ENCODE assay signal across 8 mouse cellular contexts in genomic region chr7:66300680-66301079, GRCm38 (mm10).
DNase-seq lines count a peak whose midpoint lies in the region; ATAC-seq and TF ChIP-seq lines count a peak whose summit lies in the region.

No protein-coding gene starts in this region.

- peaks cover 56% of the 10 kb centered on the region for H3K36me3 ChIP-seq in kidney, embryonic 15.5 days
- H3K36me3 ChIP-seq in liver, postnatal 0 days (replicated peaks; ENCODE audit: insufficient read depth, low read length) = peaks cover 34% of the 10 kb centered on the region

- no peak for TF ChIP-seq EP300 in liver, postnatal 0 days (IDR thresholded peaks at IDR 0.05; ENCODE audit: low read depth)

- DNase-seq in B cell, adult 2 months = peak; percentile 87 to 88
- peak; percentile 63 for DNase-seq in adrenal gland, adult 2 months
- DNase-seq in embryo, embryonic 10.5 days (ENCODE audit: low spot score) = peak; percentile 88
- DNase-seq in gastrocnemius, postnatal 4 days (ENCODE audit: low spot score in 2 of 2) = peak; percentile 74 to 81
- peak; percentile 90 for DNase-seq in liver, postnatal 0 days
- peak; percentile 94 for DNase-seq in testis, postnatal 10 days (ENCODE audit: low spot score)

- H3K9ac ChIP-seq in kidney, embryonic 15.5 days = no peak overlapping the region
- H3K9ac ChIP-seq in liver, postnatal 0 days (replicated peaks) = no peak overlapping the region

- TF ChIP-seq CTCF in liver, postnatal 0 days (IDR thresholded peaks at IDR 0.05; ENCODE audit: low read depth) = peak; percentile 97

- H3K4me3 ChIP-seq in kidney, embryonic 15.5 days (replicated peaks) = no peak overlapping the region
- H3K4me3 ChIP-seq in liver, postnatal 0 days (ENCODE audit: low read depth, low read length) = no peak overlapping the region

- WGBS in kidney, embryonic 15.5 days = 9% methylated on average over 5 of the region's 5 CpGs
- 15% methylated on average over 5 of the region's 5 CpGs for WGBS in liver, postnatal 0 days (ENCODE audit: insufficient replicate concordance)

- no peaks in the 10 kb centered on the region for H3K27me3 ChIP-seq in kidney, embryonic 15.5 days
- H3K27me3 ChIP-seq in liver, postnatal 0 days (ENCODE audit: insufficient read depth, low read length) = no peaks in the 10 kb centered on the region

- H3K9me3 ChIP-seq in kidney, embryonic 15.5 days (replicated peaks) = no peaks in the 10 kb centered on the region
- H3K9me3 ChIP-seq in liver, postnatal 0 days (ENCODE audit: low read length) = no peaks in the 10 kb centered on the region

- no peak overlapping the region for H3K4me2 ChIP-seq in kidney, embryonic 15.5 days
- no peak overlapping the region for H3K4me2 ChIP-seq in liver, postnatal 0 days (ENCODE audit: low read depth, low read length)

- H3K27ac ChIP-seq in kidney, embryonic 15.5 days = no peak overlapping the region
- H3K27ac ChIP-seq in liver, postnatal 0 days (ENCODE audit: low read depth) = no peak overlapping the region

- 0 out of 2 replicates have a peak, but pooled peaks have one; percentile 60 for ATAC-seq in kidney, embryonic 15.5 days (replicated peaks; ENCODE audit: low FRiP score)
- ATAC-seq in liver, postnatal 0 days = peak; percentile 49; the same call in 1 of the 2 replicates
- ATAC-seq in neutrophil, adult 5-6 weeks (ENCODE audit: extremely low read depth, insufficient number of reproducible peaks, low FRiP score, poor library complexity, severe bottlenecking) = peak; percentile 67

- no peaks in the 10 kb centered on the region for H3K4me1 ChIP-seq in kidney, embryonic 15.5 days
- no peaks in the 10 kb centered on the region for H3K4me1 ChIP-seq in liver, postnatal 0 days (ENCODE audit: insufficient read depth)
